Mouse (Mus musculus) brown adipose tissue, adult 24 weeks (tissue): ENCODE data around the gene Lrat. TPM values are rescaled to one million over a fixed set of nuclear protein-coding genes. Genes with fewer than 3 reads are reported as not detected.

Experiments
- H3K27ac ChIP-seq: fragments of 200-500 bp; replicated peaks from 2 replicates; pipeline ENCODE4 v1.5.1; 2012; ENCODE audit warnings: low read depth, mild to moderate bottlenecking, low read length
- H3K4me1 ChIP-seq: fragments of 200-500 bp; 2 replicates; pipeline ENCODE4 v1.6.1; 2012; ENCODE audit warnings: low read length, mixed read lengths; ENCODE audit not compliant: control insufficient read depth, insufficient read depth, insufficient read length
- H3K4me3 ChIP-seq: fragments of 200-500 bp; 2 replicates; pipeline ENCODE4 v1.5.1; 2012; ENCODE audit warnings: low read depth, mild to moderate bottlenecking, low read length, moderate library complexity; ENCODE audit not compliant: insufficient read depth
- polyA plus RNA-seq: library from polyadenylated mRNA; stranded (reverse); fragments of >200 nt; gene quantifications from 2 replicates; pipeline ENCODE4 v1.2.4, GENCODE M21; 2012; ENCODE audit not compliant: missing spikeins, insufficient read depth, insufficient read length

Gene Lrat
- polyA plus RNA-seq, 1 experiment: not detected

DNA sequence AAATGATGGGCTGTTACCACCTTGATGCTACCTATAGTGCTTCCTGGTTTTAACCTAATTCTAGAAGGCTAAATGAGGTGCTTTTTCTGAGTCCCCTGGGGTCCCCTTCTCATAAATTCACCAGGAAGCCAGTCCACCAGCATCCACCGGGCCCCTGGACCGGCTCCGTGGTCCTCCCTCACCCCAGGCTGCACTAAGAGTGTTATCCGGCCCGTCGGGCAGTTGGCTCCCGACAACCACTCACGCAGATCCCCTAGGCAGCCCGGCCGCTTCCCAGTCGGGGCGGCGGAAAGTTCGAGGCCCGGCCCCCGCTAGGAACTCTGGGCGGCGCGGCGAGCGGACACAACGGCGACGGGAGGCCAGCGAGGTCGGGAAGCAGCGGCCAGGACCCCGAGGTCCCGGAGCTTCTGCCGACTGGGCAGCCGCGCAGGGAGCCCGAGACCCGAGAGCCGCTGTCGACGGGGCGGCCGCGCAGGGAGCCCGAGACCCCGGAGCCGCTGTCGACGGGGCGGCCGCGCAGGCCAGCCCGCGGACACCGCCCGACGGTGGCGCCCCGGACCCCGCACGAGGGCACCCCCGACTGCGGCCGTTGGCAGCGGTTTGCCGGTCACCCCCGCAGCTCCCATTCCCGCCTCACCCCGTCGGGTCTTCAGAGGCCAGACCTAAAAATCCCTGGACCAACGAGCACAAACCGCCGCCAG lies 28.0 kb downstream of the Lrat start:
- peak overlapping the region; percentile 44 for H3K4me3 ChIP-seq

DNA sequence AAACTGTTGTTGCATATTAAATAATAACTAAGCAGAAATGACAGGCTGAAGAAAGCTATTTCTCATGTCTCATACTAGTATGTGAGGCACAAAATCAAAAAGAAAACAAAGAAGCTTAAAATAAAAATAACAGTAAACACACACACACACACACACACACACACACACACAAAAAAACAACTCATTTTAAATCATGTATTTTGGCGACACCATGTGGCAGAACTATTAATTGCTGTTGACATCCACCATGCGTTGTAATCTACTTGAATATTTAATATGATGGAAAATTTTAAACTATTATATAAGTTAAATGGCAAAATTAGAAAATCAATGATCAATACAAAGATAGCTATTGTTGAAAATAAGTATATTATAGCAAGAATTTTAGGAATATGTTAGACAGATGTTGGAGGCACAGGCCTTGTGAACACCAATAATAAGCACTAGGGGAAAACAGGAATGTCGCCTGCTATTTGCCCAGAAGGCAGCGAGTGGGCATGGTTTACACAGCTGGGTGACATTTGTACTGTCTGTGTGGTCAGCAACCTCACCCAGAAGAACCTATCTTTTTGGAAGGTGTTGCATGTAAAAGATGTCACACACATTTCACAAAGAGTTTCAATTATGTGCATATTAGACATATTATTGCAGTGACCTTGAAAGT lies 46.2 kb downstream of the Lrat start:
- Histone ChIP-seq H3K4me1 (no peaks in the 10 kb centered on the region), H3K27ac (no peak overlapping the region), H3K4me3 (no peak overlapping the region)

More for the DNA sequence above, 28.0 kb downstream of the Lrat start:
- H3K4me1 ChIP-seq: no peaks in the 10 kb centered on the region
- no peak overlapping the region for H3K27ac ChIP-seq

Other genes starting within 250 kb of the Lrat start
- gene Rbm46, start 27.5 kb downstream of the Lrat start, polyA plus RNA-seq: not detected in 2 replicates
- 2.4 TPM in 1 of 2 replicates, not detected in the other for gene Fgg, start 103.8 kb upstream of the Lrat start, polyA plus RNA-seq
- gene Fga, start 122.1 kb upstream of the Lrat start, polyA plus RNA-seq: 1.8 TPM in 1 of 2 replicates, not detected in the other
- 1.1 TPM in 1 of 2 replicates, not detected in the other for gene Fgb, start 145.9 kb upstream of the Lrat start, polyA plus RNA-seq
- gene Plrg1, start 151.5 kb upstream of the Lrat start, polyA plus RNA-seq: 20.1 and 21.7 TPM in 2 replicates
- 0.12 TPM in 1 of 2 replicates, not detected in the other for gene Dchs2, start 224.0 kb upstream of the Lrat start, polyA plus RNA-seq